Mouse (Mus musculus) ES-E14 (cell line): Measurements from ENCODE around the gene Ywhag. TPM values are rescaled to one million over a fixed set of nuclear protein-coding genes. Genes with fewer than 3 reads are reported as not detected.

Experiments used
- DNase-seq: peaks from one replicate; pipeline ENCODE4 v3.0.0-alpha.2; 2013; ENCODE audit warnings: low read depth, low spot score
- H3K27ac ChIP-seq: 2 replicates; pipeline ENCODE4 v1.5.1; 2012; ENCODE audit warnings: low read depth, mild to moderate bottlenecking, low read length, moderate library complexity, mixed read lengths; ENCODE audit not compliant: poor library complexity, insufficient read depth, severe bottlenecking
- H3K36me3 ChIP-seq: 2 replicates; pipeline ENCODE4 v1.6.1; 2012; ENCODE audit warnings: mild to moderate bottlenecking, low read length, moderate library complexity, mixed read lengths; ENCODE audit not compliant: control insufficient read depth, poor library complexity, insufficient read depth, severe bottlenecking
- H3K4me1 ChIP-seq, 2 experiments: fragments of 150-350 bp in 1 of 2; sonication (generic) in 1 of 2; 2 replicates each; pipeline ENCODE4 v1.6.1; 2012; ENCODE audit warnings: low read length in 2 of 2, mild to moderate bottlenecking in 1 of 2, mixed read lengths in 1 of 2; ENCODE audit not compliant: control insufficient read depth in 2 of 2, insufficient read depth in 2 of 2, poor library complexity in 1 of 2
- H3K4me3 ChIP-seq, 2 experiments: fragments of 150-350 bp in 1 of 2; sonication (generic) in 1 of 2; 2 replicates each; pipeline ENCODE4 v1.5.1; 2012; ENCODE audit warnings: low read length in 2 of 2, low read depth in 1 of 2, mild to moderate bottlenecking in 1 of 2, mixed read lengths in 1 of 2; ENCODE audit not compliant: insufficient read depth in 1 of 2, poor library complexity in 1 of 2, severe bottlenecking in 1 of 2
- H3K9ac ChIP-seq: 2 replicates; pipeline ENCODE4 v1.6.1; 2012; ENCODE audit warnings: low read depth, mild to moderate bottlenecking, low read length, mixed read lengths; ENCODE audit not compliant: poor library complexity, insufficient read depth, severe bottlenecking
- H3K9me3 ChIP-seq: fragments of 150-350 bp; sonication (generic); 2 replicates; pipeline ENCODE4 v1.6.1; 2012; ENCODE audit warnings: low read depth, mild to moderate bottlenecking, low read length; ENCODE audit not compliant: control insufficient read depth, insufficient read depth
- CHD2 ChIP-seq: IDR thresholded peaks from 2 replicates; pipeline ENCODE4 v1.6.1; 2014; ENCODE audit warnings: mild to moderate bottlenecking, low read depth, low read length, inconsistent platforms
- HCFC1 ChIP-seq: IDR thresholded peaks from 2 replicates; pipeline ENCODE4 v1.6.1; 2012; ENCODE audit warnings: low read length, inconsistent platforms, borderline replicate concordance; ENCODE audit not compliant: insufficient read depth
- MAFK ChIP-seq: IDR thresholded peaks from 2 replicates; pipeline ENCODE4 v1.6.1; 2014; ENCODE audit warnings: mild to moderate bottlenecking, low read depth, low read length, inconsistent platforms; ENCODE audit not compliant: insufficient read depth
- ZC3H11A ChIP-seq: IDR thresholded peaks from 2 replicates; pipeline ENCODE4 v1.6.1; 2012; ENCODE audit warnings: low read depth, mild to moderate bottlenecking, inconsistent platforms, low read length, borderline replicate concordance
- ZNF384 ChIP-seq: IDR thresholded peaks from 2 replicates; pipeline ENCODE4 v1.6.1; 2012; ENCODE audit warnings: low read depth, low read length, inconsistent platforms
- in situ Hi-C, 2 experiments: fragments of 600-800 bp; cut with MboI; formaldehyde crosslinking; loops; one replicate each; pipeline ENCODE4 v1.15.1; 2025; ENCODE audit warnings: low sequenced_read_pairs in 2 of 2, inconsistent platforms in 1 of 2; ENCODE audit not compliant: unreplicated experiment in 2 of 2
- total RNA-seq: library from RNA; depleted of rRNA; stranded (reverse); fragments of 300-350 nt; gene quantifications from 2 replicates; pipeline ENCODE4 v1.2.3, GENCODE M21; 2012

Ywhag gene
- total RNA-seq, 1 experiment: 176 TPM

DNA sequence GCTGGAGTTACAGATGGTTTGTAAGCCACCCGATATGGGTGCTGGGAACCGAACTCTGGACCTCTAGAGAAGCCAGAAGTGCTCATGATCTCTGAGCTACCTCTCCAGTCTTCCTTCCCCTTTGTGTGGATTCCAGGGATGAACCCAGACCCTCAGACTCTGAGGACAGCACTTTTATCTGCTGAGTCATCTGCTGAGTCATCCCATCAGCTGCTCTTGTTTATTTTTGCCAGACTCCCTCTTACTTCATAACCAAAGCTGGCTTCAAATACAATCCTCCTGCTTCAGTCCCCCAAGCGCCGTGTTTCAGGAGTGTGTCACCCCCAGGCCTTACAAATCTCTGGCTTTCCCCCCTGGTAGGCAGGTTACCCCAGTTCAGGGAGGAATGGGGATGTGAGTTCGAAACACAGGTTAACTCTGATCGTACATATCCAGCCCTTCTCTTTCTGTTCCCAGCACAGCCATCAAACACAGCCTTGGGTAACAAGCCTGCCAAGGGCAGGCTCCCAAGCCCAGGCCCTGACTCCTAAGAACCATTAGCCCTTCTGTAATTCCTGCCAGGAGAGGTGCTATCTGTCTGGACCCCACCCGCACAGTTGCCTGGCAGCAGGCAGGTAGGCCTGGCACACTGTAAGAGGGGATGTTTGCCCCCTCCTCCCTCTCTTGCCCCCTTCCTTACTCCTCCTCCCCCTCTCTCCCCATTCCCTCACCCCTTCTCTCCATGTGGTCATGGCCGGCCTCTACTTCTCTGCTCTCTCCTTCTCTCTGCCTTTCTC is 41.7 kb upstream of the Ywhag start:
- Histone ChIP-seq H3K27ac (no peak overlapping the region), H3K4me1 (peaks cover 0 to 17% of the 10 kb centered on the region in 2 experiments; a peak in 2 of 4 replicates), H3K9ac (no peak overlapping the region; the same call in 1 of the 2 replicates), H3K36me3 (no peaks in the 10 kb centered on the region), H3K9me3 (no peaks in the 10 kb centered on the region), H3K4me3 (no peak overlapping the region)
- DNase-seq: no peak
- in situ Hi-C loops: no loop called here
- TF ChIP-seq HCFC1 (no peak), ZC3H11A (no peak), MAFK (peak; percentile 95), ZNF384 (no peak), CHD2 (no peak)

DNA sequence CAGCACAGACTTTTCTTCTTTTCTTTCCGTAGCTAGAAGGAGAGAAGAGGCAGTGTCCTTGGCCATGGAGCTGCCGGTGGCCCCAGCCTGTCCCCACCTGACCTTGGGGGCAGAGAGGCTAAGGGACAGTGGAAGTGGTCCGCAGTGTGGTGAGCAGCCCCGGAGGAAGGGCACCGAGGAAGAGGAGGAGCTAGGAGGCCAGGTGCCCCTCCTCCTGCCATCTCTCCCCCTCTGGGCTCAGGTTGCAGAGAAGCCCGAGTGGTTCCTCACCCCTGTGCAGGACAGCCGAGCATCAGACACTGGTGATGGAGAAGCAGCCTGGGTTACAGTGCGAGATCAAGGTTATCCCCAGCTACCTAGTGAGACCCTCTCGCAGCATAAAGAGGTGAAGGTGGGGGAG is 39.9 kb upstream of the Ywhag start, which contains the start of gene Ssc4d:
Ssc4d (minus strand) TSS at position 167 of the 400 bp plus-strand sequence.
- no peaks in the 10 kb centered on the region for H3K36me3 ChIP-seq
- no peaks in the 10 kb centered on the region for H3K9me3 ChIP-seq
- no peak within 1 kb of the TSS for H3K4me3 ChIP-seq
- H3K4me1 ChIP-seq: peaks cover 0 to 10% of the 10 kb centered on the region in 2 experiments; a peak in 2 of 4 replicates
- DNase-seq: no peak
- in situ Hi-C loops: no loop called here
- H3K9ac ChIP-seq: no peak within 1 kb of the TSS
- TF ChIP-seq ZNF384 (no peak), ZC3H11A (no peak), CHD2 (no peak), HCFC1 (no peak), MAFK (no peak)
- H3K27ac ChIP-seq: no peak within 1 kb of the TSS

DNA sequence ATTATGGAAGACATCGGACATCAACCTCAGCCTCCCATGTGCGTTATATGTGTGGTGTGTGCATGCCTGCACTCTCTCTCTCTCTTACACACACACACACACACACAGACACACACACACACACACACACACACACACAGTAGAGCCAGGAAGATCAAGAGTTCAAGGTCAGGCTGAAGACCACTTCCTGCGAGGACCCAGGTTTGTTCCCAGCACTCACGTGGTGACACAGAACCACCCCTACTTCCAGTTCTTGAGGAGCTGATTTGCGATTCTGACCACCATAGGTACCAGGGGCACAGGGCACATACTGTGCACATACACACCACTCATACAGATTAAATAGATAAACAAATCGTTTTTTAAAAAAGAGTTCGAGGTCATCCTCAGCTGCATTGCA is 37.5 kb upstream of the Ywhag start:
- TF ChIP-seq HCFC1 (no peak), CHD2 (no peak), MAFK (no peak), ZNF384 (no peak), ZC3H11A (no peak)
- no peak overlapping the region for H3K27ac ChIP-seq
- DNase-seq: no peak
- H3K4me1 ChIP-seq: peaks cover 0 to 15% of the 10 kb centered on the region in 2 experiments; a peak in 2 of 4 replicates
- no peaks in the 10 kb centered on the region for H3K9me3 ChIP-seq
- no peak overlapping the region for H3K4me3 ChIP-seq
- in situ Hi-C loops: no loop called here
- no peaks in the 10 kb centered on the region for H3K36me3 ChIP-seq
- H3K9ac ChIP-seq: peak overlapping the region; percentile 49; the same call in 1 of the 2 replicates

DNA sequence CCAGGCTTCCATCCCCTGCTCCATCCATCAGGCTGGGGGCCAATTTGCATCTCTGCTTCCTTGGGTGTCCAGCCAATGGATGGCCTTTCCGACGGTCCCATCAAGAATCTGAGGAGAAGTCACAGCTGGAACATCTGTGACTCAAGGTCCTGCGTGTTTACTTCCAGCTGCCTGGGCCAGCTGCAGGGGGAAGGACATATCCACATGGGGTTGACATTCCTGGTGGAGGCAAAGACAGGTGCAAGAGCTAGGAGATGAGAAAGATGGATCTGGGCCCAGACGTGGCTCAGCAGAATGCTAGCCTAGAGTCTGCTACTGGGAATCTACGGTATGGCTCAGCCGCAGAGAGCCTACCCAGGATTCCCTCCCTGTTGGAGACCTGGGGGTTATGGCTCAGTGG is 35.8 kb upstream of the Ywhag start:
- H3K9me3 ChIP-seq: no peaks in the 10 kb centered on the region
- no peak for DNase-seq
- H3K4me1 ChIP-seq: peaks cover 0 to 13% of the 10 kb centered on the region in 2 experiments; a peak in 2 of 4 replicates
- no peak overlapping the region for H3K4me3 ChIP-seq
- TF ChIP-seq HCFC1 (no peak), ZC3H11A (no peak), MAFK (no peak), CHD2 (no peak), ZNF384 (no peak)
- H3K36me3 ChIP-seq: no peaks in the 10 kb centered on the region
- H3K27ac ChIP-seq: no peak overlapping the region
- in situ Hi-C loops: no loop called here
- no peak overlapping the region for H3K9ac ChIP-seq
